Mouse (Mus musculus) lung, postnatal 36 days (tissue): Measurements from ENCODE around the gene Ofd1.
A peak's percentile ranks its signal among the peaks of the same experiment; 100 is the strongest.

ENCODE experiments used
- DNase-seq: peaks from one replicate; pipeline ENCODE4 v3.0.0; 2022; ENCODE audit warnings: mixed read lengths

Gene Ofd1

DNA sequence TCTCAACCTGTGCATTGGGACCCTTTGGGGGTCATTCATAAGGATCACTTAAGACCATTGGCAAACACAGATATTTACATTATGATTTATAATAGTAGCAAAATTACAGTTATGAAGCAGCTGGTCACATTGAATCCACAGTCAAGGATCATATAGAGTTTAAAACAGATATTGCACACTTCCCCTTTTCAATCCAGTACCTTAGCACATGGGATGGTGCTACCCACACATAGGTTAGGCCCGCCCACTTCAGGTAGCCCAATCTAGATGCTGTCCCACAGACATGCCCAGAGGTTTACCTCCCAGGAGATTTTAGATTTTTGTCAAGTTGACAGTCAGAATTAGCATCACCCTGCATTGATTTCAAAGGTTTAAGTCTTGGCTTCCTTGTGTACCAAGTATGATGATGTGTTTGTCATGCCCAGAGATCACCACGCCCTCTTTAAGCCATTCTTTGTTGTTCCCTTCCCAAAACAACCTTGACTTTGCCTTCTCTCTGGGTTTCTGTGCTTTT lies 80.5 kb downstream of the Ofd1 start:
- DNase-seq, result no peak

GRCm38 (mm10) chrX:166358955-166359354 lies 81.5 kb downstream of the Ofd1 start:
- DNase-seq, result no peak

GRCm38 (mm10) chrX:166356276-166356675 lies 84.2 kb downstream of the Ofd1 start:
- no peak for DNase-seq

DNA sequence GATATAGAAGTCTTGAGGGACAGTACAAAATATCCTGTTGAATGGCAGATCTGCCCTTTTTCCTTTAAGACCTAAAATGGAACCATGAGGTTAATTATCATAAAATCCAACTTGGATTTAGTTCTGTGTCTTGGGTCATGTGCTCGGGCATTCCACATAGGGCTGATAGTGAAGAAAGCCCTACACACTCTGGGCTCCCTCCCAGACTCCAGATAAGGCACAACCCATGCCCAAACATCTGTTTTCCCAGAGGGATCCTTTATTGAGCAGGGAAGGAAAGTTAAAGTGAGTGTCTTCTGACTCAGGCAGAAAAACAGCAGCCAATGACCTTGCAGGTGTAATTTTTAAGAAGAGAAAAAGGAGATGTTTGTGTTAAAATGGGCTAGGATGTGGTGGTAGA lies 85.6 kb downstream of the Ofd1 start:
- DNase-seq, result no peak

DNA sequence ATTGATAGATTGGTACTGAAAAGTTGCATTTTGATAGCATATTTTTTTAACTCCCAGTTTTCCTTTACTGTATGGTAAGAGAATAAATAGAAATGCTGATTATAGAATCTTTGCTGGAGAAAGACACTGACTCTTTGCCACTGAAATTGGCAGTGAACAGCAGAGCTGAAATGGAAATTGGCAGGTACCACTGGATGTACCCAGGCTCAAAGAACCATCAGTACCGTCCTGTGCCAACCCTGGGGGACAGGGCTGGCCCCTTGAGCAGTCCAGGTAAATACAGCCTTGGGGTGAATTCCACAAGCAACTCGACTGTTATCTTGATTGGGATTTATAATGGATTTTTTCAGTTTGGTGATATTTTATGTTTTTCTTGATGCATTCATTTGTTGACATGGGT lies 87.1 kb downstream of the Ofd1 start:
- no peak for DNase-seq

GRCm38 (mm10) chrX:166351790-166352189 lies 88.7 kb downstream of the Ofd1 start:
- DNase-seq, result peak; percentile 79

DNA sequence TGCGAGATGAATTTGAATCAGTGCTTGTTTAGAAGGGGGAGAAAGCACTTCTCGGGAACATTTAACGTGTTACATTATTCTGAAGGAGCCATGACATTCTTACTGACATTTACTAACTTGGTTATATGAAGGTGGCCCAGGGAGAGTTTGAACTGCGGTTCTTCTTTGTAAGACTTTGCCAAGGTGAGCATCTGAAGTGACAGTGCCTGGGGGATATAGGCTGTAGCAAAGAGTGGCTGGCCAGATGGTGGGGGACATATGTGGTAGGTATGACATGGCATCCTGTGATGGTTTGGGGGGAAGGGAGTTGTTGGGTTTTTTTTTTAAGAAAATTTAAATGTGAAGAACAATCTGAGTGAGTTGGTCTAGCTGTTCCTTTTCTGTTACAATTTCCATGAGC lies 91.9 kb downstream of the Ofd1 start:
- no peak for DNase-seq

DNA sequence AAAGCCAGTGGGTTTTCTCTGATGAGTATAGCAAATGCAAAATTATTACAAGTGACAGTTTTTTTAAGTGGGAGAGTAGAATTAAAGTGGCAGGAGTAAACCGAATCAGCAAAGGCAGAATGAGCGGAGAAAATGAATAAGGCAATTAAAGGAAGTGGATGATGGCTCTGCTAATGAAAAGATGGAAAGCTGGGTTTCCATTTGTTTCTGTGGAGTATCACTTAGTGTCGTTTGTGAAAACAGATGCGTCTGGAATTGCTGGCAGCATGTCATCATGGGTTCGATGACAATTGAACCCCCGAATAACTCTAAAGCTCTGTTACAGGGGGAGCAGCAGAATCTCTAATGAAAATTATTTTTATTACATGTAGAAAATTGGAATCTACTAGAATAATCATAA lies 92.4 kb downstream of the Ofd1 start:
- DNase-seq, result no peak

GRCm38 (mm10) chrX:166344228-166345015 lies 96.1 kb downstream of the Ofd1 start:
- no peak for DNase-seq

GRCm38 (mm10) chrX:166341795-166342194 lies 98.7 kb downstream of the Ofd1 start:
- no peak for DNase-seq
